Mouse (Mus musculus): ENCODE results near the gene Zbtb32. TPM values are rescaled to one million over a fixed set of nuclear protein-coding genes. Genes with fewer than 3 reads are reported as not detected.

The Zbtb32 gene
- total RNA-seq, 1 experiment from 2014 or later = 0.33 TPM

DNA sequence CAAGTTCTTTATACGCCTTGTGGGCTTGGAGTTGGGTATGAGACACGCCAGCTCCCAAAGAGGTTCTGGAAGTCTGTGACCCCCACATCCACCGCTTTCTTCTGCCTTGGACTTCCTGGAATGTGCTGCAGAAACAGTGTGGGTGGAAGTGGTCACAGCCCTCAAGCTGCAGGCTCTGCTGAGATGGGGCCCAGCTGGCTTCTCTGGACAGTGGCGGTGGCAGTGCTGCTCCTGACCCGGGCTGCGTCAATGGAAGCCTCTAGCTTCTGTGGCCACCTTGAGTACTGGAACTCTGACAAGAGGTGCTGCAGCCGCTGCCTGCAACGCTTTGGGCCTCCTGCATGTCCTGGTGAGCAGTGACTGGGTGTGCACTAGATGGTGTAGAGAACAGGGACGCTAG is 32.7 kb downstream of the Zbtb32 start:
- no peak for DNase-seq

- peak; percentile 1 for DNase-seq
Observed at GRCm38 (mm10) chr7:30564970-30565571, 33.6 kb downstream of the Zbtb32 start, which contains the start of gene Igflr1. TSS of gene Igflr1 (plus strand) at chr7:30565427.

DNA sequence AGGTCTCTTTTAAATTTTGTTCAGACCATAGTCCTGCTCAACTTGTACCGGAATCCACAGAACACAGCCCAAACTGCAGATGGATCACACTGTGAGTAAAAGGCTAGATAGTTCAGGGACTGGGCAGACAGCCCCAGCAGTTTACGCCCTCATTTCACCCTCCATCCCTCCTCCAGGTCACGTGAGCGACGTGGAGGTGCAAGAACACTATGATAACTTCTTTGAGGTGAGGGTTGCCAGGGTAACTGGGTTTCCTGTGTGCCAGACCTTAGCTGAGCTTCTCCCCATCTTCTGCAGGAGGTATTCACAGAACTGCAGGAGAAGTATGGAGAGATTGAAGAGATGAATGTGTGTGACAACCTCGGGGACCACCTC is 34.8 kb downstream of the Zbtb32 start:
- DNase-seq = no peak

DNA sequence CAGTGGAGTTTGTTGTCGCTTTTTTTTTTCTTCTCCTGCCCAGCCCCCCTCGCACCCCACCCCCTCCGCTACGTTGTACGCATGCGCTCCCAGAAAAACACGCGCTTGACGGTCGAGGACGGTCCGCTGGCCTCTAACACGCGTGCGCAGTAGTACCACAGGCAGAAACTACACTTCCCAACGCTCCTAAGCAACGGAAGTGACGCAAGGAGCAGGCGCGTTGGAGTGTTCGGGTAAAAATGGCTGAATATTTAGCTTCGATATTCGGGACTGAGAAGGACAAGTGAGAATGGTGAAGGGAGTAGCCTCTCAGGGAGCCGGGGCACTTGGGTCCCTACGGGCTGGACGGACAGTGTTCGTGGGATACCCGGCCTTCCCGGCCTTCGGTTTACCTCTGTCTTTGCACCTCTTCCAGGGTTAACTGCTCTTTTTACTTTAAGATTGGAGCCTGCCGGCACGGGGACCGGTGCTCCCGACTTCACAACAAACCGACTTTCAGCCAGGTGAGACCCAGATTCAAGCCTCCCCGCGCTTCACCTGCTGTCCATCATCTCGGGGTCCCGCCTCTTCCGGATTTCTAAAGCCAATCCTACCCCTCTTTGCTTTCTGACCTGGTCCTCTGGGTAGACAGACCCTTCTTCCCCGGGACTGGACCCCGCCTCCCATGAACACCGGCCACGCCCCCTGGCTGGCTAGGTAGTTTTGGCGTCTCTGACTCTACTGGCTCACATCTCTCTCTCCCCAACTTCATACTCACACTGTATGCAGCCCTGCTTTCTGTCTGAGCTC is 35.4 kb downstream of the Zbtb32 start, which contains the start of the genes U2af1l4, Gm49396 and Psenen:
Gene U2af1l4, plus strand, starts transcription at position 185 of the 789 bp plus-strand sequence.
Gene Gm49396, plus strand, starts transcription at position 228 of the 789 bp plus-strand sequence.
Gene Psenen, minus strand, starts transcription at position 511 of the 789 bp plus-strand sequence.
- peak; percentile 96 for DNase-seq

GRCm38 (mm10) chr7:30562526-30563116 is 36.1 kb downstream of the Zbtb32 start:
- DNase-seq = no peak

- DNase-seq = no peak
Observed at GRCm38 (mm10) chr7:30560296-30560695, 38.4 kb downstream of the Zbtb32 start.

- DNase-seq = peak; percentile 94
Observed at GRCm38 (mm10) chr7:30559443-30559954, 39.2 kb downstream of the Zbtb32 start, which contains the start of gene Lin37. TSS of gene Lin37 (minus strand) at chr7:30559838.

DNA sequence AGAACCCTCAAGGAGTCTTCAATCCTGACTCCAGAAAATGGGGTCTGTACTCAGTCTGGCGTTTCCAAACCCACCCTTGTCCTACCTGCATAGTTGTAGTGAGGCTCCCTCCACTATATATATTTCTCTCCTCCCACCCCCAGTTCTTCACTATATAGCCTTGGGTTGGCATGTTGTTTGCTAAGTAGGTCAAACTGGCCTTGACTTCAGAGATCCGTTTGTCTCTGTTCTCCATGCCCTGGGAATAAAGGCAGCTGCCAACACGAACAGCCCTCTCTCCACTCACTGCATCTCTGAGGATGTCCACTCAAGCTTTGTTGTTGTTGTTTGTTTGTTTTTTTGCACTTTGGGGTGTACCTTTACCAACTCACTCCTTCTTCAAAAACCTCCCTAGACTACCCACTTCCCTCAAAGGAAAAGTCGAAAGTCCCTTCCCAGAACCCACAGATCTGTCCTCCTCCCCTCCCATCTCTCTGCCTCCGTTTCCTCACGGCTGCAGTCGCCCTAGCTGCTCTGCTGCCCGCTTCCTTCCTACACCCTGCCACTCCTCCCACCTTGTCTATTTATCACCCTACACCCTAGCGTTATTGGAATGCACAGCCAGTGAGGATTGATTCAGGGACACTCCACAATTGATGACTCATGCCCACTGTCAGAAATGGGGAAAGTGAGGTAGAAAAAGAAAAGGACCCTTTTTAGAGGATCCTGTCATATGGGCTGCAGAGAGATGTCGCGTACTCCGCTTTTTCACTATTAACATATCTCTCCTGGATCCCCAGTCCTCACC is 39.9 kb downstream of the Zbtb32 start:
- no peak for DNase-seq

DNA sequence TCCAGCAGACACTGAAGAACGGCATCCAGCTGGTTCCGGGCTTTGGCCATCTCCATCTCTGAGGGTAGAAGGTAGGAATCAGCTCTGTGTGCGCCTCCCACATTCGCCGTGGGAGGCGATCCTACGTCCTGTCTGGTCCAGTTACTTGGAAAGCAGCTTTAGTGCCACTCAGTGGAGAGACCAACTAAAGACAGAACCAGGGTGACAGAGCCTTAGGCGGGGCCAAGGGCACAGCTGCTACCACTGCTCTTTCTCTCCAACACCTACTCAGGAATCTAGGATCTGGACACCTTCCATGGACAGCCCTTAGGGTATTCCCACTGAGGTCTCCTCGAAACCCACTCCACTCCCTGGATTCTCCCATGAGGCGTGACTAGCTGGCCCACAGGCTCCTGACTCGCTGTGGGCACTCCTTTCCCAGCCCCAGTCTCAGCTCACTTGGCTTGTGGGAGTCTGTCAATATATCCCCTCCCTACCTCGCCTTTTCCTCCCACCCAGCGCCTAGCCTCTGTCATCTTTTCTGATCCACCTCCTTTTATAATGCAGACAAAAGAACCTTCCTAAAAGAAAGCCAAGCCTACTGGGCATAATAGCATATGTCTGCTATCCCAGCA is 40.7 kb downstream of the Zbtb32 start:
- DNase-seq = no peak

DNA sequence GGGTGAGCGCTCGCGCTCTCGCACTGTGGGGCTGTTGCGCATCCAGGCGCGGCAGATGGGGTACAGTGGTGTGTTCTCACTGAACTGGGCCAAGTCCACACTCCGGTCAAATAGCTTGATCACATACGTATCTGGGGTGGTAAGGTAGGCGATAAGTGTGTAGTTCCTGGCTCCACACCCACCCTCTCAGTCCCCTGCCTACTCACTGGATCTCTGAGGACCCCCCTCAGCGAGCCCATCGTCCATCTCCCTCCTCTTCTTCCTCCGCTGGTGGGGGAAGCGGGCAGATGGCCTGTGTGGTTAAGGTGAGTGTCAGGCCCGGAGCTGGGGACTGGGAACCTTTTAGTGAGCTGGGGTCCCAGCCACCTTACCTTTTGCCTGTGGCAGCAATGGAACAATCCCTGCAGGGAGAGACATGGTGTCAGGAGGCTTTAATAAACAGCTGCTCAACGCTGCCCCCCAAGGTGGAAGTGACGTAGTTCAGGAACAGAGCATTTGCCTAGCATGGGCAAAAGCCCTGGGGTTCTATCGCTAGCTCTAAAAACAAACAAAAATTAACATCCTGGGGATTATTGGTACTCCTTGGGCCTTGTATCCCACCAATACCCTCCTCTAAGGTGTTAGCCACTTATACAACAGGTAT is 41.7 kb downstream of the Zbtb32 start:
- DNase-seq = no peak

GRCm38 (mm10) chr7:30553810-30554584 is 44.7 kb downstream of the Zbtb32 start:
- no peak for DNase-seq

GRCm38 (mm10) chr7:30553021-30553589 is 45.6 kb downstream of the Zbtb32 start:
- peak; percentile 77 for DNase-seq

DNA sequence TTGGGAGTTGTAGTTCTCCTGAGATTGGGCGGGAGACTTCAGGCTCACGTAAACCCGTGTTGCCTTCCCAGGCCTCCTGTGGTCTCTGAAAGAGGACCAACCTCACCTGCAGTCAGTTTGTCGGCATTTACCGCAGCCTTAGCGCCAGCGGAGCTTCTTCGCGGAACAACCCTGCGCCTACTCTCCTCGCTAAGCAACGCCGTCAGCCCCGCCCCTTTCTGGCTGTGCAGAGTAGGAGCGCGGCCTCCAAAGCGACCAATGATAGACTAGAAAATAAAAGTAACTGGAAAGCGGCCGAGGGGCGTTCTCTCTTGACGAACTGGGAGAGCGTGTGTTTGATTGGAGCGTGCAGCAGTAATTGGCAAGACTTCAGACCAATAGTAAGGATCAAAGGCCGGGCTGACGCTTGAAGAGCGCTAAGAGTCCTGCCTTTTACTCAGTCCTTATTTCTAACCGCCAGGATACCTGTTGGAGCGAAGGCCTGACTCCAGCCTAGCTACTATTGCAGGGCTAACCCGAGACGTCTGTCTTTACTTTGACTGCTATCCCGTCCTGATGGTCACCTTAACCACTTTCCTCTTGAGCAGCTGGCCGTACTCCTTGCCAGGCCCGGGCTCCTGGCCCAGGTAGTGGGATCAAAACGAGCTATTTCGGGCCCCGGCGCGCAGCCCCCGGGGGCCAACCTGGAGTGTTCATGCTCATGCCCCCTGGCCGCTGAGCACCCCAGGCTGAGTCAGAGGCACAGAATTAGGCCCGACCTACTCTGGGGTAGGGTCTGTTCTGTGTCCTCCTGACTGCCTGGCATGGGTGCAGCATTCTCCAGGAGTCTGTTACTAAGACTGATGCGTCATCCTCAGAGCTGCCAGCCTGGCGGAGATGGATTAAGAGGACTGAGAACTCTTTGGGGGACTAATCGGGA is 46.3 kb downstream of the Zbtb32 start, which contains the start of the genes Hspb6 and Proser3:
Gene Hspb6, plus strand, starts transcription at position 77 of the 919 bp plus-strand sequence.
Gene Proser3, minus strand, starts transcription at position 198 of the 919 bp plus-strand sequence.
- DNase-seq = peak; percentile 93

DNA sequence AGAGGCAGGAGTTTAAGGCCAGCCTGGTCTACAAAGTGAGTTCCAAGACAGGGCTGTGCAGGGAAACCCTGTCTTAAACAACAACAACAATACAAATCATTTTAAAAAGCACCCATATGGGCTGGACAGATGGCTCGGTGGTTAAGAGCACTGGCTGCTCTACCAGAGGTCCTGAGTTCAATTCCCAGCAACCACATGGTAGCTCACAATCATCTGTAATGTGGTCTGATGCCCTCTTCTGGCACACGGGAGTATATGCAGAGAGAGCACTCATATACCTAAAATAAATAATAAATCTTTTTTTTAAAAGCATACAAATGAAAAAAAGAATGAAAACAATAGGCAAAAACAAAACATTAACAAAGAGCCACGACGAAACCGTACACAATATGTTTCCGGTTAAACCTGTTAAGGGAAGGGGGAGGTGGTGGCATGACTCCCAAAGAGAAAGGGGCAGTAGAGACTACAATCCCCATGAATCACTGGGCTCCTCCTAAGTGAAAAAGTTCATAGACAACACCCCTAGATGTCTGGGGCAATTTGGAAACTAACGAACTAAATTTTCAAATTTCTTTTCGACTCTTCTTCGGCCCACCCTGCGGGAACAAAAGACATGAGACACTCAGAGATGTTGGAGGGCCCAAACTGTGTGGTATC is 47.1 kb downstream of the Zbtb32 start:
- DNase-seq = no peak

DNA sequence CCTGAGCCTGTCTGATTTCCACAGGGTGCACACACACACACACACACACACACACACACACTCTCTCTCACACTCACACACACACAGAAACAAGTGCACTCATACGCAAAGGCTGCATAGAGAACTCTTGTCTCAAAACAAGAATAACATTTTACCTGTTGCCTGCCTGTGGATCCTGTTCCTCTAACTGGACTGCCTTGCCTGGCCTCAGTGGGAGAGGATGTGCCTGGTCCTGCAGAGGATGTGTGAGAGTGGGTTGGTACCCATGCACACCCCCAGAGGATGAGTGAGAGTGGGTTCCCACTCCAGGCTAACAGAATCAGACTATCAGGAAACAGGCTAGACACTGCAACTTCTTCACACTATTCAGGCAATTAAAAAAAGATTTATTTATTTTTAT is 48.1 kb downstream of the Zbtb32 start:
- no peak for DNase-seq

DNA sequence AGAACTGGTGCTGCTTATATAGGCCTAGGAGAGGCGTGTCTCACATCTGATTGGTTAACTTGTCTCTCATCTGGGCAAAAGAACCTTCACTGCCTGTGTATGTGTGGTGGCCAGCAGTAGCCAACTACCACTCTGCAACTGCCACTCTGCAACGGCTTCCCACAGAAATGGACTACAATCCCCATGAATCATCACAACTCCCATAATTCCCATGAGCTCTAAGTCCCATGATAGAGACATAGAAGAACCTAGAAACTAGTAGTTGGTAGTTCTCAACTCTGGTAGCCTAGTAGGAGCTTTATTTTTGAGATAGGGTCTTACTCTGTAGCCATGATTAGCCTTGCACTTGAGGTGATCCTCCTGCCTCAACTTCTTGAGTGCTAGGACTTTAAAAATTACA is 48.8 kb downstream of the Zbtb32 start:
- no peak for DNase-seq

DNA sequence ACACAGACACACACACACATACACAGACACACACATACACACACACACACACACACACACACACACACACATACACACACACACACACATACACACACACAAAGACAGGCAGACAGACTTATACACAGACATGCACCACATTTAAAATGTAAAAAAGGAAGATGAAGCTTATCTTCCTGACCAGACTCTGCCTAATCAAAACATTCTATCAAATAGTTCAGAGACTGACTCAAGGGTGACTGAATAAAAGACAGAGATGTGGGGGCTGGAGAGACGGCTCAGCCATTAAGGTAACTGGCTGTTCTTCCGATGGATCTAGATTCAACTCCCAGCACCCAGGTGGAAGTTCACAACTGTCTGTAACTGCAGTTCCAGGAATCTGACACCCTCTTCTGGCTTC is 54.4 kb downstream of the Zbtb32 start:
- DNase-seq = no peak

GRCm38 (mm10) chr7:30540572-30540971 is 58.1 kb downstream of the Zbtb32 start:
- DNase-seq = no peak

Measured in adrenal gland, postnatal 25 days (tissue).